Mouse (Mus musculus) spleen, adult 12 weeks (tissue): ENCODE data around the gene Rdh9.
"Not testable (repeated sequence)": the region's sequence is repeated elsewhere in the genome, so short reads cannot be mapped to it uniquely, and the experiment has no call there.

Experiments used
- DNase-seq: peaks from one replicate; pipeline ENCODE4 v3.0.0; 2022; ENCODE audit warnings: low spot score

The Rdh9 gene

GRCm38 (mm10) chr10:127759181-127760110 lies 16.7 kb upstream of the Rdh9 start, which contains the start of the genes Rdh1 and Rdh16f1:
Rdh1 (plus strand) TSS chr10:127759721.
Rdh16f1 (plus strand) TSS chr10:127759787.
- no peak for DNase-seq

DNA sequence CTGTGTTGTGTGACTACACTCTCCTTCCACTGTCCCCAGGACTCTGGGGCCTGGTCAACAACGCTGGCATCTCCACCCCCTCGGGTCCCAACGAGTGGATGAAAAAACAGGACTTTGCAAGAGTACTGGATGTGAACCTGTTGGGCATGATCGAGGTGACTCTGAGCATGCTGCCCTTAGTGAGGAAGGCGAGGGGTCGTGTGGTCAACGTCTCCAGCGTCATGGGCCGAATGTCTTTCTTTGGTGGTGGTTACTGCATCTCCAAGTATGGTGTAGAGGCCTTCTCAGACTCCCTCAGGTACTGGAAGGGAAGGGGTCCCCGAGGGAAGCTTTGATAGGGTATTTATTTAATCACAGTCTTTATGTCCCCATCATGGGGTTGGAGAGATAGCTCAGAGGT lies 13.3 kb upstream of the Rdh9 start:
- DNase-seq: not testable (repeated sequence)

DNA sequence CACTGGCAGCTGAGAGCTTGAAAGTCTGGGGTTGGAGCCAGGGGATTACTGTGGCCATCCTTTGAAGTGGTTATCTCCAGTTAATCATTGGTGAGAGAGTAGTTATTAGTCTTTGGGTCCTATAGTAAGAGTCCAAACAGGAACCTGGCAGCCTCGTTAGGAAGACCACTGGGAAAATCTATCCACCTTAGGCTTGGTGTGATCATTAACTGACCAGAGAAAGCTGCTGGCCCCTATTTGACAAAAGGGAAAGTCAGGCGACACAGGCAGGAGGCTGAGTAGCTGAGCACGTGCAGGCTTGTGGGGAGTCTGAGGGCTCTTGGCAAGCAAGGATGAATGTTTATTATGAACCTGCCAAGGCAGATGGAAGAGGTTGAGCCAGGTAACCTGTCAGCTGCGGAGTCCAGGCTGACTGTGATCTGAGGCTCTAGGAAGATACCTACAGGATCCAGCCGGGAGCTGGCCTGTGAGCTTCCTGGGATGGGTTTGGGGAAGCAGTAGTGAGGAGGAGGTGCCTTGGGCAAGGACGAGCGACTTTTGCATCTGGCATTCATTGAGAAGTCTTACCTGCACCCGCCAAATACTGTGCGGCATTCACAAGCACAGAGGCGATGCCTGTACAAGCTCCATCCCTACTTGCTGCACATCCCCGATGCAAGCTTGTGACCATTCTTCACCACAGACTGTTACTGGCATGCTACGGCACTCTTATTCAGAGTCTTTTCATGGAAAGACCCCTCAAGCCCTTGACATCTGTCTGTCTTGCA lies 12.1 kb upstream of the Rdh9 start:
- DNase-seq: no peak

DNA sequence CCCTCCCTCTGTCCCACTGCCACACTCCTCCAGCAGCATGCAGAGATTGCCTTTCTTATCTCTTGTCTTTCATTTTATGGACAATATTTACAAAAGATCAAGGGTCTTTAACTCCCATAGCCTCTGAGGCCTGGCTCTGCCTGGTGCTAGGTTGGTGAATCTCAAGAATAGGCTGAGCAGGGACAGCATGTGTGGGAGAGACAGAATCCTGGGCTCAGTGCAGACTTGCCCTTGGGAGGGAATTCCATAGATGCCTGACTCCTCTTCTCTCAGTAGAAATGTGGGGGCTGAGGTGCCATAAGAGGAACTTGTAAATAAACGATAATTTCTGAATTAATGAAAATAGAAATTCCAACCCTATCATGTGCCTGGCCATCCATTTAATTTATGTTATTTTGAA lies 9.6 kb upstream of the Rdh9 start:
- DNase-seq: no peak

DNA sequence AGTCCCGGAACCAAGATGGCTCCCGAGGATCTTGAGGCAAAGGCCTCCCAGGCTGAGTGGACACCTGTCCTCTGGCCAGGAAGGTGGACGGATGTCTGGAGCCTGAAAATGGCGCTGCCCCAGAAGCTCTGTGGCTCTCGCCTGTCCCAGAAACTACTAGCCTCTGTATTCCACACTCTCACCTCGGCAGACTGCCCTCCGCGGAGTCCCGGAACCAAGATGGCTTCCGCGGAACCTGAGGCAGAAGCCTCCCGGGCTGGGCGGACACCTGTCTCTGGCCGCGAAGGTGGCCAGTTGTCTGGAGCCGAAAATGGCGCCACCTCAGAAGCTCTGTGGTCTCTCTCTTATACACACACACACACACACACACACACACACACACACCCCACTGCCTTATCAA lies 6.1 kb downstream of the Rdh9 start:
- not testable (repeated sequence) for DNase-seq

- not testable (repeated sequence) for DNase-seq
These were observed 9.2 kb downstream of the Rdh9 start for GRCm38 (mm10) chr10:127785411-127785810.

DNA sequence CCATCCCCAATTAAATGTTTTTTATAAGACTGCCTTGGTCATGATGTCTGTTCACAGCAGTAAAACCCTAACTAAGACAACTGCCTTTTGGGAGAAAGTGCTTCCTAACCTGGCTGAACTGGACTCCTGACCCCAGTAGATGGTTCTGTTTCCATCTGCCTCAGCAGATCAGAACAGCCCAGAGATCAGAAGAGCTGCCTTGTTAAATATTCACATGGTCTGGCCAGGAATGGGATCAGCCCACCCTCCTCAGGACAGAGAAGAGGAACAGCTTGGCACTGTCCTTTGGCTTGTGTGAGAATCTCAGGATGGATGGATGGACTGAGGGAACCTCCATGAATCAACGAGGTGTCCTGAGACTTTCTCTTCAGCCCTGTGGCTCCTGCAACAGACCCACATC lies 23.1 kb downstream of the Rdh9 start:
- no peak for DNase-seq

DNA sequence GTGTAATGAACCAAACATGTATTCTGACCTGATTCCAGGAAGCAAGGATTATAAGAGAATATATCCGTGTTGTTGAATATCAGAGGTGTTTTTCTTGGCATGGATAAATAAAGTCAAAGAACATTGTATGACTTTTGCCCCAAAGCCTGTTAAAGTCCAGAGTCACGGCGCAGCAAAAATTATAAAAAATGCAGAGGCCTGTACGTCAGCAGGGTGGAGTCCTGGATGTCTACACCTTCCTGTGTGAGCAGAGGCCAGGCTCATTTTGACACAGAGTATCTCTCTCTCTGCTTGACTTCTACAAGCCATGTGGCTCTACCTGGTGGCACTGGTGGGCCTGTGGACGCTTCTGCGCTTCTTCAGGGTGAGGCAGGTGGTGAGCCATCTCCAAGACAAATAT lies 24.7 kb downstream of the Rdh9 start, which contains the start of gene Rdh16:
Gene Rdh16 (plus strand): TSS at position 262 of the 400 bp plus-strand sequence.
- DNase-seq: no peak

DNA sequence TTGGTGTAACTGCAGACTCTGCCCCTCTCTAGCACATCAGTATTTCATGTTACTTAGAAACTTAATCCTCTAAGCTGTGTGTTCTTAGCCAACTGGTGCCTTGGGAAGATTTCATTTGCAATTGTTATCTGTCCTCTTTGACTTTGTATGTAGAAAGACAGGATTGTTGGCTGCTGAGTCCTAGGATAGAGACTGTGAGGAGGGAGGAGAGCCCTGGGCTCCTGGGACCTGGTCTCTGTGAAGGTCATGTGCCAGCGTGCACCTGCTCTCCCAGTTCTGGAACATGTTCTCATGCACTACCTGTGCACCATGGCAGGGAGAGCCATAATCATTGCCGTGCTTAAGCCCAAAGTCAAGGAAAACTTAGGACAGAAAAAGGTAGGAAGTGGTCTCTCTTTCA lies 25.4 kb downstream of the Rdh9 start:
- no peak for DNase-seq

GRCm38 (mm10) chr10:127802236-127802635 lies 26.1 kb downstream of the Rdh9 start:
- no peak for DNase-seq

DNA sequence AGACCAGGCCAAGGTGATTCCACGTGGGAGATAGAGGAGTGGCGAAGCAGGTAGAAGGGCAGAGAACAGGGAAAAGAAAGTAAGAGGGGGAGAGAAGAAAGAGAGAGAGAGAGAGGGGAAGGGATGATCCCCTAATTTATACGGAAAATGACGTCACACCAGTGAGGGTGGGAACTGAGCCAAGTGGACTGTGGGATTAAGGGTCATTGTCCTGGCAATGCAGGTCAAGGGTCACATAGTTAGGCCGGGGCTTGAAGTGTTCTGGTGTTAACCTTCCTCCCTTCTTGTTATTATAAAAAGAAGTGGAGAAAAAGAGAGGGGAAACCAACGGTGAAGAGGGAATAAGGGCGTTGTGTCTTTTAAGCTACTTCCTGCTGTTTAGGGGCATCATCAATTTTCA lies 28.2 kb downstream of the Rdh9 start:
- DNase-seq: no peak

- DNase-seq: no peak
These were observed 39.7 kb downstream of the Rdh9 start for GRCm38 (mm10) chr10:127815888-127816287.

DNA sequence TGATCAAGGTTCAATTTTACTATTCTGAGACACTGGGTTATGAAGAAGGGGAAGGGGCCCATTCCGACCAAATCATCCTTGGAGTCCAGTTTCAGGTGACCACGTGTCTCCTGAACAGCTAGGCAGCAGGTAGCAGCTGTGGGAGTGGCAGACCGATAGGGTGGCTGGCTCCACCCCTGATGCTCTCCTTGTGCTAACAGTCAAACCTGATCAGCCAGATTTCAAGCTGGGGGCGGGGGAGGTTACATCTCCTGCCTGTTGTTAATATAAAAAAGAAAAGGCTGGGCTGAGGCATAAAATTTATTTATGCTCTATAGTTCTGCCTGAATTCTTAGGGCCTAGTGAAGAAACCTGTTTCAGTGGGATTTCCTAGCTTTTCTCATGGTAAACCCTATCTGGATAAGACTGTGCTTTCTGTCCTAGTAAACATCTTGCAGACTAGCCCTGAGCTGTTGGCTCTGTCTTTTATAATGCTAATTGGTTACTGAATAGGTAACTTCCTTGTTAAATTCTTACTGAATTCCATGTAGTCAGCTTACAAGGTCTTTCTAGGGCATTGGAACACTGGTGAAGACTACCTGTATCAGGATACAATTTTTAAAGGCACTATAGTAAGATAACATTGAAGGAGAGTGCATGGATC lies 41.2 kb downstream of the Rdh9 start:
- DNase-seq: not testable (repeated sequence)

GRCm38 (mm10) chr10:127821806-127822205 lies 45.6 kb downstream of the Rdh9 start:
- DNase-seq: not testable (repeated sequence)

GRCm38 (mm10) chr10:127825386-127825785 lies 49.2 kb downstream of the Rdh9 start:
- no peak for DNase-seq

- DNase-seq: no peak
These were observed 52.9 kb downstream of the Rdh9 start for GRCm38 (mm10) chr10:127829121-127829520.

GRCm38 (mm10) chr10:127834186-127834585 lies 58.0 kb downstream of the Rdh9 start:
- DNase-seq: not testable (repeated sequence)

- DNase-seq: no peak
These were observed 59.1 kb downstream of the Rdh9 start for GRCm38 (mm10) chr10:127835292-127835691.

DNA sequence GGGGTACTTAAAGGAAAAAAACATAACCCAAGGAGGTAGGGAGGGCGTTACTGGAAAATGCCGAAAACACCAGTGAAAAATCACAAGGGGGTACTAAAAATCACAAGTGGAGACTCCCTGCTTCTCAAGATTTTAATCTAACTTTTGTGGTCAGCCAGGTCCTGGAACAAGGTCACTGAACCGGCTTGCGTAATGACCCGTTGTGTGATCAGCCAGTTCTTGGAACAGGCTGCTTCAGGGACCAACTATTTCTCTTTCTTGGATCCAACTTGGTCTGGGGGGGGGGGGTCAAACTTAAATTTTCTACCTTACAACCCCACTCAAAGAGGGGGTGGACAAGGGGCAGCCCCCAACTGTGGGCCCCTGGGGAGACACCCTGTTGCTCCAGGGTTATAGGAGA lies 61.6 kb downstream of the Rdh9 start:
- DNase-seq: not testable (repeated sequence)

DNA sequence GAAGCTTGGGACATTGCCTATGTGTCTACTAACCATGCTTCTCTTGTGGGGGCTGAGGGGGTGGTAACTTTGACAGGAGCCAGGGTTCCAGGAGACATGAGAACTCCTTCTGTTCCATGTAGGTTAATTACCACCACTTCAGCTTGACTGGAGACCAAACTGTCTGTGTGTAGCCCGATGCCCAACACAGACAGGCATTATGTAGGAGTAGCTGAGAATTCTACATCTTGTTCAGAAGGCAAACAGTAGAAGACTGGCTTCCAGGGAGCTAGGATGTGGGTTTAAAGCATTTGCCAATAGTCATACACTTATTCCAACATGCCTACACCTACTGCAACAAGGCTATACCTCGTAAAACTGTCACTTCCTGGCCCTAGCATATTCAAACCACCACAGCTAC lies 62.4 kb downstream of the Rdh9 start:
- no peak for DNase-seq

- DNase-seq: no peak
These were observed 64.6 kb downstream of the Rdh9 start for GRCm38 (mm10) chr10:127840776-127841175.
